7 mouse cellular contexts compared by ENCODE assay signal in genomic region chrX:20425839-20426449, GRCm38 (mm10). TPM values are rescaled to one million over a fixed set of nuclear protein-coding genes. Genes with fewer than 3 reads are reported as not detected.
DNase-seq lines count a peak whose midpoint lies in the region; ATAC-seq and TF ChIP-seq lines count a peak whose summit lies in the region.

No protein-coding gene starts in this region.

- H3K9me3 ChIP-seq in G1E (replicated peaks) = no peaks in the 10 kb centered on the region
- no peaks in the 10 kb centered on the region for H3K9me3 ChIP-seq in embryonic facial prominence, embryonic 14.5 days (ENCODE audit: control insufficient read depth, low read length)

- no peak for TF ChIP-seq POLR2A in bone marrow macrophage, adult 2 months (IDR thresholded peaks at IDR 0.05; ENCODE audit: borderline replicate concordance, low read depth, low read length)

- peaks cover 9% of the 10 kb centered on the region for H3K36me3 ChIP-seq in G1E (replicated peaks)
- no peaks in the 10 kb centered on the region for H3K36me3 ChIP-seq in embryonic facial prominence, embryonic 14.5 days (ENCODE audit: control insufficient read depth, insufficient read depth, low read length)

- ATAC-seq in G1E (ENCODE audit: extremely low read depth, insufficient number of reproducible peaks, low FRiP score, poor library complexity, severe bottlenecking) = peak; percentile 25; the same call in 1 of the 2 replicates
- ATAC-seq in embryonic facial prominence, embryonic 14.5 days (ENCODE audit: low read depth) = no peak; the same call in none of the 2 replicates
- ATAC-seq in megakaryocyte, adult 5-6 weeks (ENCODE audit: poor library complexity, severe bottlenecking) = peak; percentile 36

- H3K27me3 ChIP-seq in G1E (ENCODE audit: insufficient read depth, low read length) = no peaks in the 10 kb centered on the region
- H3K27me3 ChIP-seq in embryonic facial prominence, embryonic 14.5 days (replicated peaks; ENCODE audit: control insufficient read depth, insufficient read depth, low read length) = no peaks in the 10 kb centered on the region

- peak; percentile 1 for DNase-seq in G1E (ENCODE audit: low spot score)
- peak; percentile 8 for DNase-seq in embryonic facial prominence, embryonic 14.5 days (ENCODE audit: low spot score)
- peak; percentile 45 to 49 for DNase-seq in heart, postnatal 10 days
- DNase-seq in kidney, postnatal 36 days = peak; percentile 37 to 54
- peak; percentile 10 for DNase-seq in right cerebral cortex, postnatal 14 days

- H3K9ac ChIP-seq in embryonic facial prominence, embryonic 14.5 days (ENCODE audit: low read depth, low read length) = peak overlapping the region; percentile 70

- H3K4me2 ChIP-seq in embryonic facial prominence, embryonic 14.5 days (ENCODE audit: low read depth, low read length) = peak overlapping the region; percentile 58

- H3K4me1 ChIP-seq in G1E (ENCODE audit: insufficient read depth, low read depth, low read length) = no peaks in the 10 kb centered on the region
- H3K4me1 ChIP-seq in bone marrow macrophage, adult 2 months (ENCODE audit: control insufficient read depth, insufficient read depth, low read length) = no peaks in the 10 kb centered on the region; the same call in 1 of the 2 replicates
- no peaks in the 10 kb centered on the region for H3K4me1 ChIP-seq in embryonic facial prominence, embryonic 14.5 days (ENCODE audit: control insufficient read depth, insufficient read depth, low read length)

- intact Hi-C loops in heart, postnatal 10 days (cut with DNase I) = loop anchor here (5.0 kb wide), 1 partner anchor 64 kb away; the partner anchor contains the start of gene Rp2

- peak overlapping the region; percentile 66 for H3K27ac ChIP-seq in bone marrow macrophage, adult 2 months (ENCODE audit: insufficient read depth, low read depth, low read length)
- peak overlapping the region; percentile 74 for H3K27ac ChIP-seq in embryonic facial prominence, embryonic 14.5 days (replicated peaks; ENCODE audit: low read depth, low read length)

- no peak for TF ChIP-seq CTCF in G1E (IDR thresholded peaks at IDR 0.05; ENCODE audit: low read depth, low read length)
- TF ChIP-seq CTCF in bone marrow macrophage, adult 2 months (IDR thresholded peaks at IDR 0.05; ENCODE audit: low read depth, low read length) = no peak

- peak overlapping the region; percentile 79 for H3K4me3 ChIP-seq in G1E (ENCODE audit: low read depth, low read length)
- H3K4me3 ChIP-seq in bone marrow macrophage, adult 2 months (ENCODE audit: insufficient read depth, low read length) = peak overlapping the region; percentile 90
- H3K4me3 ChIP-seq in embryonic facial prominence, embryonic 14.5 days (ENCODE audit: low read depth, low read length) = peak overlapping the region; percentile 49

- WGBS in embryonic facial prominence, embryonic 14.5 days = 34% methylated on average over 11 of the region's 51 CpGs

RNA-seq across cellular contexts. Expression of gene Jade3, which starts 0.5 kb away (rescaled TPM):
- 27.7 and 33.9 TPM in 2 replicates for total RNA-seq in G1E (2014; fragmentation: Nextera tagmentation)
- total RNA-seq in G1E (2017) = 20.6 and 21.5 TPM in 2 replicates
- 0.79 and 1.1 TPM in 2 replicates for polyA plus RNA-seq in G1E (2012)
- 2.5 and 2.7 TPM in 2 replicates for polyA plus RNA-seq in bone marrow macrophage, adult 2 months (2012; ENCODE audit: insufficient read depth, insufficient read length, missing spikeins)
- polyA plus RNA-seq in embryonic facial prominence, embryonic 14.5 days (2014; fragmentation: Nextera tagmentation; extraction: Ambion mirVana) = 5.5 and 5.8 TPM in 2 replicates
- total RNA-seq in heart, postnatal 10 days (2021) = 1 to 10 TPM; 3.4 to 4.1 TPM
- 3.2 and 4.8 TPM in 2 replicates for total RNA-seq in megakaryocyte, adult 5-6 weeks (2015)
- total RNA-seq in megakaryocyte, adult 5-6 weeks (2017) = 4.3 and 6.7 TPM in 2 replicates
